Mouse (Mus musculus) intestine, embryonic 14.5 days (tissue): ENCODE measurements around the gene Kin. TPM values are rescaled to one million over a fixed set of nuclear protein-coding genes. Genes with fewer than 3 reads are reported as not detected.

Experiments
- ATAC-seq: fragments of 200-750 bp; cut with Nextera tagmentation; replicated peaks from 2 replicates; pipeline ENCODE4 v1.8.0; 2017; ENCODE audit warnings: low read depth, moderate number of reproducible peaks, moderate TSS enrichment, moderate library complexity; ENCODE audit not compliant: low FRiP score, low TSS enrichment
- DNase-seq: peaks from one replicate; pipeline ENCODE4 v3.0.0-alpha.2; 2018; ENCODE audit warnings: low spot score
- H3K27ac ChIP-seq: fragments of 300-500 bp; sonication (generic); 2 replicates; pipeline ENCODE4 v1.5.1; 2014; ENCODE audit warnings: low read depth, mild to moderate bottlenecking, control low read depth
- H3K27me3 ChIP-seq: fragments of 300-500 bp; sonication (generic); replicated peaks from 2 replicates; pipeline ENCODE4 v1.6.1; 2014; ENCODE audit warnings: low read length, control low read depth; ENCODE audit not compliant: control insufficient read depth, insufficient read depth
- H3K36me3 ChIP-seq: fragments of 300-500 bp; sonication (generic); 2 replicates; pipeline ENCODE4 v1.6.1; 2014; ENCODE audit warnings: low read length, control low read depth; ENCODE audit not compliant: control insufficient read depth, insufficient read depth
- H3K4me1 ChIP-seq: fragments of 300-500 bp; sonication (generic); replicated peaks from 2 replicates; pipeline ENCODE4 v1.6.1; 2014; ENCODE audit warnings: low read length, control low read depth, mixed read lengths; ENCODE audit not compliant: control insufficient read depth, insufficient read depth
- H3K4me2 ChIP-seq: fragments of 300-500 bp; sonication (generic); 2 replicates; pipeline ENCODE4 v1.6.1; 2014; ENCODE audit warnings: low read length
- H3K4me3 ChIP-seq: fragments of 300-500 bp; sonication (generic); 2 replicates; pipeline ENCODE4 v1.5.1; 2014; ENCODE audit warnings: low read depth, low read length, control low read depth, mixed read lengths
- H3K9ac ChIP-seq: fragments of 300-500 bp; sonication (generic); 2 replicates; pipeline ENCODE4 v1.6.1; 2014; ENCODE audit warnings: mild to moderate bottlenecking, low read length
- H3K9me3 ChIP-seq: fragments of 300-500 bp; sonication (generic); 2 replicates; pipeline ENCODE4 v1.6.1; 2016; ENCODE audit warnings: low read length, control low read depth; ENCODE audit not compliant: control insufficient read depth
- WGBS: fragments of 180-500 bp; shearing (Covaris S2); extraction: QIAGEN DNeasy Blood & Tissue Kit; methylation state at CpG from one replicate; pipeline ENCODE4 v1.1.7; 2014; 5-methylcytosine and 5-hydroxymethylcytosine counted together
- polyA plus RNA-seq: library from polyadenylated mRNA; unstranded; fragments of >200 nt; fragmentation: Nextera tagmentation; extraction: Ambion mirVana; gene quantifications from 2 replicates; pipeline ENCODE4 v1.2.1, GENCODE M21; 2014

Gene Kin
- polyA plus RNA-seq, 1 experiment from 2014 or later: 26.8 TPM

DNA sequence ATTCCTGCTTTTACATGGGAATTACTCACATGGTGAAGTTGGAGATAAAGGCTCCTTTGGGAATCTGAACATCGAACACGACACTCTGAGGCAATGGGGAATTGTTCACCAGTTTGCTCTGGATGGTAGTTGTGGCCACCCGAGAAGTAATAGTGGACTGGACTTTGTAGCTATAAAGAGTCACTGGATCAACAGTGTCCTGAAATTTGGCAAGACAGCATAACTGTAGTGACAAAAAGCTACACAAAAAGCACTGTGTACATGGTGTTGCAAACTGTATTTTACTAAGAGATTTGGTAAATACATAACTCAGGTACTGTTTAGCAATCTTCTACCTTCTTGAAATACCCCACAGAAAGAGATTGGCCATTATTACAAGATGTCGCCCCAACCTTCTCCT is 45.7 kb downstream of the Kin start:
- Histone ChIP-seq H3K27me3 (no peaks in the 10 kb centered on the region), H3K4me3 (no peak overlapping the region), H3K9me3 (no peaks in the 10 kb centered on the region), H3K27ac (no peak overlapping the region), H3K9ac (no peak overlapping the region), H3K36me3 (no peaks in the 10 kb centered on the region), H3K4me1 (no peaks in the 10 kb centered on the region), H3K4me2 (no peak overlapping the region)
- ATAC-seq: no peak
- 94% methylated on average over 4 of the region's 4 CpGs for WGBS
- DNase-seq: no peak

- Histone ChIP-seq H3K9ac (no peak overlapping the region), H3K36me3 (no peaks in the 10 kb centered on the region), H3K4me3 (no peak overlapping the region), H3K4me2 (no peak overlapping the region), H3K27me3 (no peaks in the 10 kb centered on the region), H3K4me1 (no peaks in the 10 kb centered on the region), H3K9me3 (no peaks in the 10 kb centered on the region), H3K27ac (no peak overlapping the region)
- WGBS: 85% methylated on average over 5 of the region's 5 CpGs
- DNase-seq: no peak
- ATAC-seq: no peak
Observed at GRCm38 (mm10) chr2:10127471-10127870, 47.1 kb downstream of the Kin start.

- no peak overlapping the region for H3K27ac ChIP-seq
- no peaks in the 10 kb centered on the region for H3K27me3 ChIP-seq
- no peaks in the 10 kb centered on the region for H3K36me3 ChIP-seq
- ATAC-seq (no peak), DNase-seq (no peak)
- no peak overlapping the region for H3K9ac ChIP-seq
- H3K4me2 ChIP-seq: no peak overlapping the region
- WGBS: 77% methylated on average over 4 of the region's 4 CpGs
- no peaks in the 10 kb centered on the region for H3K9me3 ChIP-seq
- no peak overlapping the region for H3K4me3 ChIP-seq
- no peaks in the 10 kb centered on the region for H3K4me1 ChIP-seq
Observed at GRCm38 (mm10) chr2:10128571-10128970, 48.2 kb downstream of the Kin start.

- Histone ChIP-seq H3K9ac (no peak overlapping the region), H3K4me2 (no peak overlapping the region), H3K27me3 (no peaks in the 10 kb centered on the region), H3K4me1 (no peaks in the 10 kb centered on the region), H3K36me3 (no peaks in the 10 kb centered on the region), H3K4me3 (no peak overlapping the region), H3K9me3 (no peaks in the 10 kb centered on the region), H3K27ac (no peak overlapping the region)
- ATAC-seq (no peak), DNase-seq (no peak)
- 53% methylated on average over 8 of the region's 8 CpGs for WGBS
Observed at GRCm38 (mm10) chr2:10130341-10130990, 50.1 kb downstream of the Kin start.

- WGBS: 88% methylated on average over 4 of the region's 4 CpGs
- Histone ChIP-seq H3K9ac (no peak within 1 kb of the TSS), H3K27me3 (no peaks in the 10 kb centered on the region), H3K4me1 (no peaks in the 10 kb centered on the region), H3K9me3 (no peaks in the 10 kb centered on the region), H3K4me2 (no peak within 1 kb of the TSS), H3K27ac (no peak within 1 kb of the TSS), H3K36me3 (no peaks in the 10 kb centered on the region), H3K4me3 (no peak within 1 kb of the TSS)
- ATAC-seq (no peak), DNase-seq (no peak)
Observed at GRCm38 (mm10) chr2:10131296-10131695, 50.9 kb downstream of the Kin start, which contains the start of gene Itih2. TSS of gene Itih2 (minus strand) at chr2:10131396.

DNA sequence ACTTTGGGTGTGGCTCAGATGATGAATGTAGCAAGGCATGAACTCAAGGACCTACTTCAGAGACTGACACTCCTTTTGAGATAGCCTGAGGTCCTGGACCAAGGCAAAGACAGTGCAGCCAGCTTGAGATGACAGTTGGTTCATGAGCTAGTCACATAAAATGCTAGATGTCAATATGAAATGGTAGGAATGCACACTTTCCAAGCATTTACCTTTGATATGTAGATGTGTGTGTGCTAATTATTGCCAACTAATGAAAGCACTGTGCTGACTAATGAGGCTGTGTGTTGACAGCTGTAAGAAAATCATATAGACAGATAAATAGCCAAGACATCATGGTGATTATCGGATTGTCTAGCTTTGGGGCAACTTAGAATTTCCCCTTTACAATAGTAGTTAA is 51.7 kb downstream of the Kin start:
- Histone ChIP-seq H3K27me3 (no peaks in the 10 kb centered on the region), H3K9ac (no peak overlapping the region), H3K4me3 (no peak overlapping the region), H3K27ac (no peak overlapping the region), H3K4me2 (no peak overlapping the region), H3K9me3 (no peaks in the 10 kb centered on the region), H3K4me1 (no peaks in the 10 kb centered on the region), H3K36me3 (no peaks in the 10 kb centered on the region)
- ATAC-seq (no peak), DNase-seq (no peak)
- WGBS: 100% methylated on average over 1 of the region's 1 CpGs

- no peaks in the 10 kb centered on the region for H3K9me3 ChIP-seq
Observed at GRCm38 (mm10) chr2:10133941-10134340, 53.5 kb downstream of the Kin start.

GRCm38 (mm10) chr2:10137320-10137719 is 56.9 kb downstream of the Kin start:
- Histone ChIP-seq H3K4me3 (no peak overlapping the region), H3K27me3 (no peaks in the 10 kb centered on the region), H3K27ac (no peak overlapping the region), H3K4me1 (no peaks in the 10 kb centered on the region), H3K9me3 (no peaks in the 10 kb centered on the region), H3K9ac (no peak overlapping the region), H3K36me3 (no peaks in the 10 kb centered on the region), H3K4me2 (no peak overlapping the region)
- 86% methylated on average over 2 of the region's 2 CpGs for WGBS
- DNase-seq (no peak), ATAC-seq (no peak)

More at GRCm38 (mm10) chr2:10133941-10134340, 53.5 kb downstream of the Kin start:
- WGBS: 59% methylated on average over 6 of the region's 6 CpGs
- DNase-seq (no peak), ATAC-seq (no peak)
- H3K4me3 ChIP-seq: no peak overlapping the region
- H3K27ac ChIP-seq: no peak overlapping the region
- no peaks in the 10 kb centered on the region for H3K36me3 ChIP-seq
- no peaks in the 10 kb centered on the region for H3K4me1 ChIP-seq
- H3K4me2 ChIP-seq: no peak overlapping the region
- H3K27me3 ChIP-seq: no peaks in the 10 kb centered on the region
- no peak overlapping the region for H3K9ac ChIP-seq

GRCm38 (mm10) chr2:10140456-10140855 is 60.1 kb downstream of the Kin start:
- H3K4me1 ChIP-seq: no peaks in the 10 kb centered on the region
- H3K36me3 ChIP-seq: no peaks in the 10 kb centered on the region
- no peak overlapping the region for H3K4me2 ChIP-seq
- H3K27me3 ChIP-seq: no peaks in the 10 kb centered on the region
- ATAC-seq (no peak), DNase-seq (no peak)
- H3K9me3 ChIP-seq: no peaks in the 10 kb centered on the region
- no peak overlapping the region for H3K4me3 ChIP-seq
- H3K9ac ChIP-seq: no peak overlapping the region
- WGBS: 74% methylated on average over 5 of the region's 5 CpGs
- H3K27ac ChIP-seq: no peak overlapping the region
